Mouse (Mus musculus) heart, embryonic 10.5 days (tissue): Measurements from ENCODE around the gene Lce1a1. TPM values are rescaled to one million over a fixed set of nuclear protein-coding genes. Genes with fewer than 3 reads are reported as not detected.

ENCODE experiments used
- DNase-seq: peaks from one replicate; pipeline ENCODE4 v3.0.0-alpha.2; 2017; ENCODE audit warnings: low spot score
- H3K27ac ChIP-seq: fragments of 300-500 bp; sonication (generic); 2 replicates; pipeline ENCODE4 v1.5.1; 2016; ENCODE audit warnings: mild to moderate bottlenecking
- H3K27me3 ChIP-seq: fragments of 300-500 bp; sonication (generic); 2 replicates; pipeline ENCODE4 v1.6.1; 2016; ENCODE audit warnings: mild to moderate bottlenecking; ENCODE audit not compliant: poor library complexity, insufficient read depth, severe bottlenecking
- H3K36me3 ChIP-seq: fragments of 300-500 bp; sonication (generic); 2 replicates; pipeline ENCODE4 v1.6.1; 2016; ENCODE audit warnings: mild to moderate bottlenecking, moderate library complexity
- H3K4me1 ChIP-seq: fragments of 300-500 bp; sonication (generic); 2 replicates; pipeline ENCODE4 v1.6.1; 2016; ENCODE audit warnings: mild to moderate bottlenecking
- H3K4me3 ChIP-seq: fragments of 300-500 bp; sonication (generic); 2 replicates; pipeline ENCODE4 v1.5.1; 2016; ENCODE audit warnings: mild to moderate bottlenecking, moderate library complexity
- H3K9me3 ChIP-seq: fragments of 300-500 bp; sonication (generic); 2 replicates; pipeline ENCODE4 v1.6.1; 2016; ENCODE audit warnings: mild to moderate bottlenecking, moderate library complexity
- WGBS: fragments of 180-500 bp; shearing (Covaris S2); methylation state at CpG from one replicate; pipeline ENCODE4 v1.1.7; 2016; 5-methylcytosine and 5-hydroxymethylcytosine counted together
- polyA plus RNA-seq: library from polyadenylated mRNA; unstranded; fragments of >200 nt; fragmentation: Nextera tagmentation; extraction: Ambion mirVana; gene quantifications from 2 replicates; pipeline ENCODE4 v1.2.1, GENCODE M21; 2016

The Lce1a1 gene
- polyA plus RNA-seq, 1 experiment from 2014 or later = not detected

DNA sequence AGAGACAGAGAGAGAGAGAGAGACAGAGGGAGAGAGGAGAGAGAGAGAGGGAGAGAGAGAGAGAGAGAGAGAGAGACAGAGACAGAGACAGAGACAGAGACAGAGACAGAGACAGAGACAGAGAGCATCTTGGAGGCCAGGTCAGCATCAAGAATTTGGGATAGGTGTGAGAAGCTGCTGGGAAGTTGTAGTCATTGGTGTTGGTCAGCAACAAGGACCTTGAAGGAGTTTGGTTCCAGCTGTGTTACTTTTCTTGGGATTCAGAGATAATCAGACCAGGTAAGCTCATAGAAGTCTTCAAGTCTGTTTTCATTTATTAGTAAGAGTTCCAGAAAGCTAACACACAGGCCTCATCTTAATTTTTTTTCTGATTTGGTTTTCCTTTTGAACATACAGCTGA is 40.7 kb downstream of the Lce1a1 start, which contains the start of gene 2210017I01Rik:
TSS of gene 2210017I01Rik (minus strand) at position 101 of the 400 bp plus-strand sequence.
- no peak within 1 kb of the TSS for H3K4me3 ChIP-seq
- H3K27ac ChIP-seq = no peak within 1 kb of the TSS
- DNase-seq = no peak
- H3K27me3 ChIP-seq = no peaks in the 10 kb centered on the region
- no peaks in the 10 kb centered on the region for H3K36me3 ChIP-seq
- no peaks in the 10 kb centered on the region for H3K9me3 ChIP-seq
- no peaks in the 10 kb centered on the region for H3K4me1 ChIP-seq

DNA sequence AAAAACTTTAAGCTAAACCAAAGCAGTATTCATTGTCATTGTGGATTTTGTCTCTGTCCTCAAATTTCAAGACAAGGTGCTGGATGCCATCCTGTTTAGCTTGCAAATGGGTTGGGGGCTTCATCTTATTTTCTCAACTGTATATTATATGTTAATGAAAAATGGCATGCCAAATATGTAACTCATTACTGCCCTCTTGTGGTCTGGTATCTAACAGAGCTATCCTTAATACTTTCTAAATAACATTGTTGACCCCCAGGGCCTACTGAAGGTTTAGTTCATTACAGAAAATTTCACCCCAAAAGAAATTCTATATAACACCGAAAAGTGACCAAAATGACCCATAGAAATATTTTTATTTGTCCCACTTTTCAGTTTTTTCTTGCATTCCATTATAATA is 45.9 kb downstream of the Lce1a1 start:
- Histone ChIP-seq H3K4me1 (no peaks in the 10 kb centered on the region), H3K9me3 (no peaks in the 10 kb centered on the region), H3K36me3 (no peaks in the 10 kb centered on the region), H3K27me3 (no peaks in the 10 kb centered on the region), H3K4me3 (no peak overlapping the region), H3K27ac (no peak overlapping the region)
- 37% methylated on average over 1 of the region's 1 CpGs for WGBS
- no peak for DNase-seq

DNA sequence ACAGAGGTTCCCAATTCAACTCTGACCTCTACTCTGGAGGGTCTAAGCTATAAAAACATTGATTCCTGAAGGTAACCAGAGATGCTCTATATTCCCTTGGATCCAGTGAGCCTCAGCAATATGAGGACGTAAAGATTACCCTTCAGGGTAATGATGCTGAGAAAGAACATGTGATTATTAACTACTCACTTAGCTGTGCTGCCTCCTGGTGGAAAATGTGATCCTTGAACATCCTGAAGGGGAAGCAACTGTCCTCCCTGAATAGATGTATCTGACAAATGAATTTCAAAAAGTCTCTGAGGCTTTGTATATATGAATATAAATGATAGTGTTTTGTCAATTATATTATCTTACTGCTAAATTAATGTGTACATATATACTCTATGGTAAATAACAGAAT is 47.7 kb downstream of the Lce1a1 start:
- 58% methylated on average over 1 of the region's 1 CpGs for WGBS
- Histone ChIP-seq H3K9me3 (no peaks in the 10 kb centered on the region), H3K4me1 (no peaks in the 10 kb centered on the region), H3K4me3 (no peak overlapping the region), H3K27ac (no peak overlapping the region), H3K36me3 (no peaks in the 10 kb centered on the region), H3K27me3 (no peaks in the 10 kb centered on the region)
- no peak for DNase-seq

DNA sequence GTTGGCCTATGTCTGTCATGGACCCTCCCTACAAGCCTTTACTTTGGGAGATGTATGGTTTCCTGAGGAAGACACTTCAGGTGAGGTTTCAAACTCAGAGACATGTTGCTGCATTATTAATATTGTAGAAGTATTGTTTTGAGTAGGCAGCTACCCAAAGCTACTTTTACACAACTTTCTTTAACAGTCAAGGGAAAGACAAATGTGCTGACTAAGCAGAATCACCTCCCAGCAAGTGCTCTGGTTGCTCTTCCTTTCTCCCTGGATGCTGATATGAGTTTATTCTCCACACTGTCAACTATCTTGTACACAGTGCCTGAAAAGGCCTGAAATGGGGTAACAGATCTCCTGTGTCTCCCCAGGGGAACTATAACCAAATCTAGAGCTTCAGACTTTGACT is 48.1 kb downstream of the Lce1a1 start:
- no peak overlapping the region for H3K4me3 ChIP-seq
- no peaks in the 10 kb centered on the region for H3K9me3 ChIP-seq
- H3K27ac ChIP-seq = no peak overlapping the region
- H3K27me3 ChIP-seq = no peaks in the 10 kb centered on the region
- no peaks in the 10 kb centered on the region for H3K36me3 ChIP-seq
- no peak for DNase-seq
- H3K4me1 ChIP-seq = no peaks in the 10 kb centered on the region

GRCm38 (mm10) chr3:92598429-92598828 is 49.7 kb downstream of the Lce1a1 start:
- H3K36me3 ChIP-seq = no peaks in the 10 kb centered on the region
- no peaks in the 10 kb centered on the region for H3K4me1 ChIP-seq
- DNase-seq = no peak
- H3K4me3 ChIP-seq = no peak overlapping the region
- no peaks in the 10 kb centered on the region for H3K9me3 ChIP-seq
- WGBS = 92% methylated on average over 2 of the region's 2 CpGs
- no peak overlapping the region for H3K27ac ChIP-seq
- no peaks in the 10 kb centered on the region for H3K27me3 ChIP-seq

Other genes with a start within 250 kb of the Lce1a1 start
- gene Sprr2i, start 240.3 kb downstream of the Lce1a1 start, polyA plus RNA-seq = not detected in 2 replicates
- not detected in 2 replicates for gene Sprr2j-ps, start 230.2 kb downstream of the Lce1a1 start, polyA plus RNA-seq
- gene Gm9774, start 218.9 kb downstream of the Lce1a1 start, polyA plus RNA-seq = 5.8 and 6.8 TPM in 2 replicates
- gene Sprr2k, start 215.7 kb downstream of the Lce1a1 start, polyA plus RNA-seq = not detected in 2 replicates
- gene Sprr1b, start 209.5 kb downstream of the Lce1a1 start, polyA plus RNA-seq = not detected in 2 replicates
- not detected in 2 replicates for gene Sprr3, start 189.6 kb downstream of the Lce1a1 start, polyA plus RNA-seq
- gene Sprr1a, start 162.4 kb downstream of the Lce1a1 start, polyA plus RNA-seq = 0.37 TPM in 1 of 2 replicates, not detected in the other
- not detected in 2 replicates for gene Sprr4, start 147.8 kb downstream of the Lce1a1 start, polyA plus RNA-seq
- not detected in 2 replicates for gene 2310046K23Rik, start 113.8 kb downstream of the Lce1a1 start, polyA plus RNA-seq
- not detected in 2 replicates for gene Ivl, start 74.6 kb downstream of the Lce1a1 start, polyA plus RNA-seq
- not detected in 2 replicates for gene Smcp, start 59.3 kb downstream of the Lce1a1 start, polyA plus RNA-seq
- gene 2210017I01Rik, start 40.8 kb downstream of the Lce1a1 start, polyA plus RNA-seq = not detected in 2 replicates
- not detected in 2 replicates for gene Lce6a, start 26.6 kb downstream of the Lce1a1 start, polyA plus RNA-seq
- gene Lce1b, start 8.6 kb upstream of the Lce1a1 start, polyA plus RNA-seq = not detected in 2 replicates
- not detected in 2 replicates for gene Lce1a2, start 22.0 kb upstream of the Lce1a1 start, polyA plus RNA-seq
- not detected in 2 replicates for gene Lce1c, start 30.9 kb upstream of the Lce1a1 start, polyA plus RNA-seq
- gene Lce1d, start 38.9 kb upstream of the Lce1a1 start, polyA plus RNA-seq = not detected in 2 replicates
- gene Lce1e, start 60.8 kb upstream of the Lce1a1 start, polyA plus RNA-seq = not detected in 2 replicates
- gene Lce1f, start 72.0 kb upstream of the Lce1a1 start, polyA plus RNA-seq = not detected in 2 replicates
- gene Gm38119, start 90.8 kb upstream of the Lce1a1 start, polyA plus RNA-seq = not detected in 2 replicates
- not detected in 2 replicates for gene Lce1g, start 104.0 kb upstream of the Lce1a1 start, polyA plus RNA-seq
- gene Lce1h, start 116.8 kb upstream of the Lce1a1 start, polyA plus RNA-seq = not detected in 2 replicates
- gene Lce1i, start 130.6 kb upstream of the Lce1a1 start, polyA plus RNA-seq = not detected in 2 replicates
- not detected in 2 replicates for gene Lce1j, start 142.2 kb upstream of the Lce1a1 start, polyA plus RNA-seq
- gene Lce1k, start 159.6 kb upstream of the Lce1a1 start, polyA plus RNA-seq = not detected in 2 replicates
- gene Kprp, start 178.9 kb upstream of the Lce1a1 start, polyA plus RNA-seq = not detected in 2 replicates
- gene Lce1l, start 203.0 kb upstream of the Lce1a1 start, polyA plus RNA-seq = not detected in 2 replicates
- gene 2310050C09Rik, start 221.9 kb upstream of the Lce1a1 start, polyA plus RNA-seq = not detected in 2 replicates